Mouse (Mus musculus) midbrain, postnatal 0 days (tissue): Measurements from ENCODE around the gene Stac3. TPM values are rescaled to one million over a fixed set of nuclear protein-coding genes. Genes with fewer than 3 reads are reported as not detected.

Source experiments
- ATAC-seq: fragments of 200-750 bp; cut with Nextera tagmentation; 2 replicates; pipeline ENCODE4 v1.8.0; 2017; ENCODE audit warnings: moderate number of reproducible peaks, mild to moderate bottlenecking, moderate TSS enrichment, moderate library complexity; ENCODE audit not compliant: low FRiP score
- DNase-seq: peaks from one replicate; pipeline ENCODE4 v3.0.0-alpha.2; 2015; ENCODE audit warnings: low spot score
- H3K27ac ChIP-seq: fragments of 300-500 bp; sonication (generic); 2 replicates; pipeline ENCODE4 v1.5.1; 2014; ENCODE audit warnings: low read depth, mild to moderate bottlenecking, low read length, mixed read lengths
- H3K27me3 ChIP-seq: fragments of 300-500 bp; sonication (generic); 2 replicates; pipeline ENCODE4 v1.6.1; 2014; ENCODE audit warnings: low read length, control low read depth, mixed read lengths; ENCODE audit not compliant: insufficient read depth
- H3K36me3 ChIP-seq: fragments of 300-500 bp; sonication (generic); 2 replicates; pipeline ENCODE4 v1.6.1; 2014; ENCODE audit warnings: low read length, control low read depth, mixed read lengths; ENCODE audit not compliant: insufficient read depth
- H3K4me1 ChIP-seq: fragments of 300-500 bp; sonication (generic); 2 replicates; pipeline ENCODE4 v1.6.1; 2014; ENCODE audit warnings: mild to moderate bottlenecking, control low read depth, antibody characterized with exemption, low read length, mixed read lengths; ENCODE audit not compliant: insufficient read depth
- H3K4me2 ChIP-seq: fragments of 300-500 bp; sonication (generic); 2 replicates; pipeline ENCODE4 v1.6.1; 2014; ENCODE audit warnings: low read depth, mild to moderate bottlenecking, low read length, mixed read lengths; ENCODE audit not compliant: poor library complexity, severe bottlenecking
- H3K4me3 ChIP-seq: fragments of 300-500 bp; sonication (generic); 2 replicates; pipeline ENCODE4 v1.5.1; 2014; ENCODE audit warnings: low read depth, mild to moderate bottlenecking, low read length, moderate library complexity
- H3K9ac ChIP-seq: fragments of 300-500 bp; sonication (generic); replicated peaks from 2 replicates; pipeline ENCODE4 v1.6.1; 2014; ENCODE audit warnings: mild to moderate bottlenecking, low read length, moderate library complexity, mixed read lengths; ENCODE audit not compliant: poor library complexity, severe bottlenecking
- H3K9me3 ChIP-seq: fragments of 300-500 bp; sonication (generic); 2 replicates; pipeline ENCODE4 v1.6.1; 2016; ENCODE audit warnings: low read length, control low read depth
- CTCF ChIP-seq: IDR thresholded peaks from 2 replicates; pipeline ENCODE4 v1.5.1; 2016; ENCODE audit warnings: antibody characterized with exemption, mild to moderate bottlenecking
- WGBS: fragments of 180-500 bp; shearing (Covaris S2); extraction: QIAGEN DNeasy Blood & Tissue Kit; methylation state at CpG from one replicate; pipeline ENCODE4 v1.1.7; 2014; 5-methylcytosine and 5-hydroxymethylcytosine counted together
- polyA plus RNA-seq: library from polyadenylated mRNA; unstranded; fragments of >200 nt; fragmentation: Nextera tagmentation; extraction: Ambion mirVana; gene quantifications from 2 replicates; pipeline ENCODE4 v1.2.1, GENCODE M21; 2015
- total RNA-seq: library from RNA; depleted of rRNA; stranded (reverse); fragments of >200 nt; gene quantifications from 2 replicates; pipeline ENCODE4 v1.2.3, GENCODE M21; 2014

Gene Stac3
- total and polyA plus RNA-seq, 2 experiments from 2014 or later: 0.51 to 1.2 TPM

DNA sequence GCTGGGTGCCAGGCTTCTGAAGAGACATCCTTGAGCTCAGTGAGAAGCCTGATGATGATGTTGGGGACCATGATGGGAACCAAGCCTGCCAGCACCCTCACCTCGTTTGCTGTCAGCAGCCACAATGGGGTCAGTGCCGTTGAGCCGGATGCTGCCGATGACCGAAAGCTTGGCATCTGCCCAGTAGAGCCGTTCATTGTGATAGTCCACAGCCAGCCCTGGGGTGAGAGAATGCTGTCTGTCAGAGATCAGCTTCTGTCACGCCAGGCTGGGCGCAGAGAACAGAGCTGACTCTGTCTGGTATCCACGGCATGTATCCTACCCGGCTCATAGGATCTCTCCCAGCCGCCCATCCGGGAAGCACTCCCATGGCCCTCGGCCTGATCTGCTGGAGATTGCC is 40.6 kb downstream of the Stac3 start:
- DNase-seq (no peak), ATAC-seq (0 out of 2 replicates have a peak, but pooled peaks have one; percentile 7)
- Histone ChIP-seq H3K9me3 (no peaks in the 10 kb centered on the region), H3K27ac (no peak overlapping the region), H3K36me3 (peaks cover 83% of the 10 kb centered on the region), H3K4me1 (no peaks in the 10 kb centered on the region), H3K9ac (no peak overlapping the region), H3K4me2 (no peak overlapping the region), H3K4me3 (no peak overlapping the region), H3K27me3 (no peaks in the 10 kb centered on the region)
- WGBS: 41% methylated on average over 13 of the region's 13 CpGs
- no peak for TF ChIP-seq CTCF

DNA sequence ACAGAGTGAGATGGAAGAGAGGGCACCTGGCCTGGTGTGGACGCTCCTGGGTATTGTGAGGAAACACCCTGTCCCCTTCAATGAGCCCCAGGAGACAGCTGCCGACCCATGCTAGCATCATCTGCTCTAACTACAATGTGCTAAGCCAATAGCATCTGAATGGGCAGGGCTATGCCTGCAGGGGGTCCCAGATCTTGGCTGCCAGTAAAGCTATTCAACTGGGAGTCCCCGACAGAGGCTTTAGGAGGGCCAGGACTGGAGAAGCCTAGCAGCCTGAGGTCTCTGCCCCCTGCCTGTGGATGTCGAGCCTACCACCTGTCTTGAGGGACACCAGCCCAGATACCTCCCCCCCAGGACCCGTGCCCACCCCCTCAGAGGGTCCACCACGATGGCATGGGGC is 41.2 kb downstream of the Stac3 start:
- no peak overlapping the region for H3K4me2 ChIP-seq
- DNase-seq (peak; percentile 60), ATAC-seq (no peak)
- H3K27ac ChIP-seq: no peak overlapping the region
- H3K9ac ChIP-seq: no peak overlapping the region
- H3K36me3 ChIP-seq: peaks cover 89% of the 10 kb centered on the region
- H3K27me3 ChIP-seq: no peaks in the 10 kb centered on the region
- TF ChIP-seq CTCF: no peak
- H3K4me1 ChIP-seq: no peaks in the 10 kb centered on the region
- no peaks in the 10 kb centered on the region for H3K9me3 ChIP-seq
- no peak overlapping the region for H3K4me3 ChIP-seq
- 26% methylated on average over 6 of the region's 6 CpGs for WGBS

DNA sequence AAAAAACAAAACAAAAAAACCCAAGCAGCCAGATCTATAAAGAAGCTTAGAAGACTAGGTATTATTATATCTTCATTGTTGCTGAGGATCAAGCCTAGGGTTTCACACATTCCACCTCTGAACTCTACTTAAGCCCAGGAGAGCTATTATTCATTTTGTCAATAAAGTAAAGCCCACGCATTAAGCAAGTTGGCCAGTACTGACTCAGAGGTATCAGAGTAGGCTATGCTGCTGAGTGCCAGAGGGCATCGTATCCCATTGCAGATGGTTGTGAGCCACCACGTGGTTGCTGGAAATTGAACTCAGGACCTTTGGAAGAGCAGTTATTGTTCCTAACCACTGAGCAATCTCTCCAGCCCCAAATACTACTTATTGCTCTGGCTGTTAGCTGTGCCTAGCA is 42.4 kb downstream of the Stac3 start:
- no peak for TF ChIP-seq CTCF
- no peak overlapping the region for H3K4me2 ChIP-seq
- 79% methylated on average over 3 of the region's 3 CpGs for WGBS
- H3K27me3 ChIP-seq: no peaks in the 10 kb centered on the region
- no peak for DNase-seq
- no peaks in the 10 kb centered on the region for H3K4me1 ChIP-seq
- H3K9me3 ChIP-seq: no peaks in the 10 kb centered on the region
- H3K9ac ChIP-seq: no peak overlapping the region
- no peak overlapping the region for H3K4me3 ChIP-seq
- ATAC-seq: no peak
- H3K27ac ChIP-seq: no peak overlapping the region
- H3K36me3 ChIP-seq: peaks cover 94% of the 10 kb centered on the region

DNA sequence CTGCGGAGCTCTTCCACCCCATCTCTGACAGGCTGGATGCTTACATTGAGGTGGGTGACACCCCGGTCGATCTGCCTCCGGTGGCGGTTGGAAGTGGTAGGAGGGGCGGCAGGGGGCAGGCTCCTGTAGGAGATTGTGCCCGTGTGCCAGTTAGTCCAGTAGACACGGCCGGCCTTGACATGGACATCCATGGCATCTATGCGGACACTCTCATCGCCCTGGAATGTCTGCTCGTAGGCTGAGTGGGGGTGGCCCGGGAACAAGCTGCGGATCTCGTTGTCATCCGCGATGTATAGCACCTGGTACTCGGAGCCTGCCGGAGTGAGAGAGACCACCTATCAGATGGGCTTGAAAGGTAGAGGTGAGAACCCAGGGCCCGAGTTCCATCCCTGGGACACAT is 42.9 kb downstream of the Stac3 start:
- WGBS: 93% methylated on average over 20 of the region's 20 CpGs
- H3K27me3 ChIP-seq: no peaks in the 10 kb centered on the region
- DNase-seq (no peak), ATAC-seq (no peak)
- no peak overlapping the region for H3K9ac ChIP-seq
- no peak overlapping the region for H3K4me2 ChIP-seq
- TF ChIP-seq CTCF: no peak
- H3K27ac ChIP-seq: no peak overlapping the region
- no peaks in the 10 kb centered on the region for H3K9me3 ChIP-seq
- no peaks in the 10 kb centered on the region for H3K4me1 ChIP-seq
- no peak overlapping the region for H3K4me3 ChIP-seq
- H3K36me3 ChIP-seq: peaks cover 94% of the 10 kb centered on the region

DNA sequence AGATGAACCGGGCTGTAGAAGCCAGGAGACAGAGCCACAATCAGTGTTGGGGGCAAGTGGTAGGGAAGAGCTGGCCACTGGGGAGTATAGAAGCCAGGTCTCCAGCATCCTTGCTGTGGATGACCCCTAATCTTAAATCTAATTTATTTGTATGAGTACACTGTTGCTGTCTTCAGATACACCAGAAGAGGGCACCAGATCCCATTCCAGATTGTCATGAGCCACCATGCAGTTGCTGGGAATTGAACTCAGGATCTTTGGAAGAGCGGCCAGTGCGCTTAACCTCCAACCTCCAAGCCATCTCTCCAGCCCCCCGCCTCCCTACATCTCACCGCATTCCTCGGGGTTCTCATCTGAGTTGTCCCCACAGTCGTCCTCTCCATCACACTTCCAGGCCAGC is 45.0 kb downstream of the Stac3 start:
- Histone ChIP-seq H3K27ac (no peak overlapping the region), H3K4me2 (no peak overlapping the region), H3K4me1 (no peaks in the 10 kb centered on the region), H3K9me3 (no peaks in the 10 kb centered on the region), H3K27me3 (no peaks in the 10 kb centered on the region), H3K36me3 (peaks cover 95% of the 10 kb centered on the region), H3K4me3 (no peak overlapping the region), H3K9ac (no peak overlapping the region)
- WGBS: 93% methylated on average over 7 of the region's 7 CpGs
- no peak for ATAC-seq
- TF ChIP-seq CTCF: peak; percentile 65
- DNase-seq: no peak

DNA sequence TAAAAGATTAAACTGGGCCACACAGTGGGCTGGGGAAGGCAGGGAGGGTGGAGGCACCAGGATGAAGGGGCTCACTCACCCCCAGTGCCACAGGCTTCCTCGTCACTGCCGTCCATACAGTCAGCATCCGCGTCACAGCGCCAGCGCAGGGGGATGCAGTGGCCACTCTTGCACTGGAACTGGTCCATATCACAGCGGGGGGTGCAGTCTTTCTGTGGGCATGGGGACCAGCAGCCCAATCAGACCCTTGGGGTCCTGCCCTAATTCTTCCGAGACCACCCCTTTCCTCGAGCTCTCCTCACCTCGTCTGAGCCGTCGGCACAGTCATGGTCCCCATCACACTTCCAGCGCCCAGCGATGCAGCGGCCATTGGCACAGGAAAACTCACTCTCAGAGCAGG is 46.8 kb downstream of the Stac3 start:
- Histone ChIP-seq H3K4me3 (no peak overlapping the region), H3K27ac (no peak overlapping the region), H3K9ac (no peak overlapping the region), H3K27me3 (no peaks in the 10 kb centered on the region), H3K9me3 (no peaks in the 10 kb centered on the region), H3K36me3 (peaks cover 96% of the 10 kb centered on the region), H3K4me1 (no peaks in the 10 kb centered on the region), H3K4me2 (no peak overlapping the region)
- WGBS: 94% methylated on average over 15 of the region's 15 CpGs
- DNase-seq (no peak), ATAC-seq (no peak)
- no peak for TF ChIP-seq CTCF
